Mouse (Mus musculus): Measurements from ENCODE around the gene Ankrd6. TPM values are rescaled to one million over a fixed set of nuclear protein-coding genes. Genes with fewer than 3 reads are reported as not detected.

Ankrd6 gene
- polyA plus RNA-seq, 1 experiment = 0.32 TPM

GRCm38 (mm10) chr4:32905913-32906312 lies 44.7 kb downstream of the Ankrd6 start:
- WGBS = 94% methylated on average over 2 of the region's 2 CpGs

GRCm38 (mm10) chr4:32905381-32905780 lies 45.3 kb downstream of the Ankrd6 start:
- Histone ChIP-seq H3K4me3 (ENCODE audit: extremely low read depth, insufficient read depth, insufficient read length) (no peak overlapping the region), H3K4me1 (ENCODE audit: control insufficient read depth, insufficient read depth, insufficient read length) (no peaks in the 10 kb centered on the region), H3K27me3 (ENCODE audit: control insufficient read depth, insufficient read depth, low read length) (no peaks in the 10 kb centered on the region), H3K27ac (ENCODE audit: insufficient read depth, low read length) (no peak overlapping the region), H3K36me3 (ENCODE audit: control insufficient read depth, insufficient read depth, low read length) (no peaks in the 10 kb centered on the region)
- 53% methylated on average over 2 of the region's 2 CpGs for WGBS
- no peak for DNase-seq (ENCODE audit: low read depth in 1 of 2, low spot score in 2 of 2)
- TF ChIP-seq CTCF (IDR thresholded peaks at IDR 0.05; ENCODE audit: extremely low read depth, insufficient read depth, insufficient read length, insufficient replicate concordance) = no peak
- no peak for TF ChIP-seq POLR2A (IDR thresholded peaks at IDR 0.05; ENCODE audit: low read depth, low read length)

More at GRCm38 (mm10) chr4:32905913-32906312, 44.7 kb downstream of the Ankrd6 start:
- no peak overlapping the region for H3K4me3 ChIP-seq (ENCODE audit: extremely low read depth, insufficient read depth, insufficient read length)
- TF ChIP-seq POLR2A (IDR thresholded peaks at IDR 0.05; ENCODE audit: low read depth, low read length) = no peak
- TF ChIP-seq CTCF (IDR thresholded peaks at IDR 0.05; ENCODE audit: extremely low read depth, insufficient read depth, insufficient read length, insufficient replicate concordance) = no peak
- no peak for DNase-seq (ENCODE audit: low read depth in 1 of 2, low spot score in 2 of 2)
- no peak overlapping the region for H3K27ac ChIP-seq (ENCODE audit: insufficient read depth, low read length)
- no peaks in the 10 kb centered on the region for H3K4me1 ChIP-seq (ENCODE audit: control insufficient read depth, insufficient read depth, insufficient read length)
- no peaks in the 10 kb centered on the region for H3K27me3 ChIP-seq (ENCODE audit: control insufficient read depth, insufficient read depth, low read length)
- H3K36me3 ChIP-seq (ENCODE audit: control insufficient read depth, insufficient read depth, low read length) = no peaks in the 10 kb centered on the region

- H3K4me3 ChIP-seq (ENCODE audit: extremely low read depth, insufficient read depth, insufficient read length) = no peak overlapping the region
- TF ChIP-seq POLR2A (IDR thresholded peaks at IDR 0.05; ENCODE audit: low read depth, low read length) (no peak), CTCF (IDR thresholded peaks at IDR 0.05; ENCODE audit: extremely low read depth, insufficient read depth, insufficient read length, insufficient replicate concordance) (no peak)
- no peaks in the 10 kb centered on the region for H3K36me3 ChIP-seq (ENCODE audit: control insufficient read depth, insufficient read depth, low read length)
- no peak overlapping the region for H3K27ac ChIP-seq (ENCODE audit: insufficient read depth, low read length)
- DNase-seq (ENCODE audit: low read depth in 1 of 2, low spot score in 2 of 2) = no peak
- H3K27me3 ChIP-seq (ENCODE audit: control insufficient read depth, insufficient read depth, low read length) = no peaks in the 10 kb centered on the region
- no peaks in the 10 kb centered on the region for H3K4me1 ChIP-seq (ENCODE audit: control insufficient read depth, insufficient read depth, insufficient read length)
- 88% methylated on average over 7 of the region's 7 CpGs for WGBS
Observed at GRCm38 (mm10) chr4:32903826-32904225, 46.8 kb downstream of the Ankrd6 start.

- 79% methylated on average over 4 of the region's 4 CpGs for WGBS
- Histone ChIP-seq H3K27ac (ENCODE audit: insufficient read depth, low read length) (no peak overlapping the region), H3K4me3 (ENCODE audit: extremely low read depth, insufficient read depth, insufficient read length) (no peak overlapping the region), H3K36me3 (ENCODE audit: control insufficient read depth, insufficient read depth, low read length) (no peaks in the 10 kb centered on the region), H3K4me1 (ENCODE audit: control insufficient read depth, insufficient read depth, insufficient read length) (no peaks in the 10 kb centered on the region), H3K27me3 (ENCODE audit: control insufficient read depth, insufficient read depth, low read length) (no peaks in the 10 kb centered on the region)
- no peak for DNase-seq (ENCODE audit: low read depth in 1 of 2, low spot score in 2 of 2)
- TF ChIP-seq POLR2A (IDR thresholded peaks at IDR 0.05; ENCODE audit: low read depth, low read length) = no peak
- no peak for TF ChIP-seq CTCF (IDR thresholded peaks at IDR 0.05; ENCODE audit: extremely low read depth, insufficient read depth, insufficient read length, insufficient replicate concordance)
Observed at GRCm38 (mm10) chr4:32899051-32899450, 51.6 kb downstream of the Ankrd6 start.

- H3K27me3 ChIP-seq (ENCODE audit: control insufficient read depth, insufficient read depth, low read length) = no peaks in the 10 kb centered on the region
Observed at GRCm38 (mm10) chr4:32891341-32891740, 59.3 kb downstream of the Ankrd6 start.

GRCm38 (mm10) chr4:32890735-32891098 lies 59.9 kb downstream of the Ankrd6 start:
- H3K27me3 ChIP-seq (ENCODE audit: control insufficient read depth, insufficient read depth, low read length) = no peaks in the 10 kb centered on the region

More at GRCm38 (mm10) chr4:32891341-32891740, 59.3 kb downstream of the Ankrd6 start:
- no peaks in the 10 kb centered on the region for H3K36me3 ChIP-seq (ENCODE audit: control insufficient read depth, insufficient read depth, low read length)
- 97% methylated on average over 10 of the region's 10 CpGs for WGBS
- DNase-seq (ENCODE audit: low read depth in 1 of 2, low spot score in 2 of 2) = no peak
- H3K4me1 ChIP-seq (ENCODE audit: control insufficient read depth, insufficient read depth, insufficient read length) = no peaks in the 10 kb centered on the region
- H3K27ac ChIP-seq (ENCODE audit: insufficient read depth, low read length) = no peak overlapping the region
- TF ChIP-seq POLR2A (IDR thresholded peaks at IDR 0.05; ENCODE audit: low read depth, low read length) (no peak), CTCF (IDR thresholded peaks at IDR 0.05; ENCODE audit: extremely low read depth, insufficient read depth, insufficient read length, insufficient replicate concordance) (no peak)
- H3K4me3 ChIP-seq (ENCODE audit: extremely low read depth, insufficient read depth, insufficient read length) = no peak overlapping the region

GRCm38 (mm10) chr4:32889996-32890734 lies 60.5 kb downstream of the Ankrd6 start:
- no peak overlapping the region for H3K27ac ChIP-seq (ENCODE audit: insufficient read depth, low read length)
- no peaks in the 10 kb centered on the region for H3K36me3 ChIP-seq (ENCODE audit: control insufficient read depth, insufficient read depth, low read length)
- TF ChIP-seq POLR2A (IDR thresholded peaks at IDR 0.05; ENCODE audit: low read depth, low read length) = no peak
- no peak for TF ChIP-seq CTCF (IDR thresholded peaks at IDR 0.05; ENCODE audit: extremely low read depth, insufficient read depth, insufficient read length, insufficient replicate concordance)
- 63% methylated on average over 10 of the region's 10 CpGs for WGBS
- no peak for DNase-seq (ENCODE audit: low read depth in 1 of 2, low spot score in 2 of 2)
- H3K4me1 ChIP-seq (ENCODE audit: control insufficient read depth, insufficient read depth, insufficient read length) = no peaks in the 10 kb centered on the region
- no peaks in the 10 kb centered on the region for H3K27me3 ChIP-seq (ENCODE audit: control insufficient read depth, insufficient read depth, low read length)
- no peak overlapping the region for H3K4me3 ChIP-seq (ENCODE audit: extremely low read depth, insufficient read depth, insufficient read length)

More at GRCm38 (mm10) chr4:32890735-32891098, 59.9 kb downstream of the Ankrd6 start:
- Histone ChIP-seq H3K4me1 (ENCODE audit: control insufficient read depth, insufficient read depth, insufficient read length) (no peaks in the 10 kb centered on the region), H3K27ac (ENCODE audit: insufficient read depth, low read length) (no peak overlapping the region), H3K4me3 (ENCODE audit: extremely low read depth, insufficient read depth, insufficient read length) (no peak overlapping the region), H3K36me3 (ENCODE audit: control insufficient read depth, insufficient read depth, low read length) (no peaks in the 10 kb centered on the region)
- DNase-seq (ENCODE audit: low read depth in 1 of 2, low spot score in 2 of 2) = no peak
- WGBS = 87% methylated on average over 5 of the region's 5 CpGs
- TF ChIP-seq POLR2A (IDR thresholded peaks at IDR 0.05; ENCODE audit: low read depth, low read length) = no peak
